Mouse (Mus musculus) neural tube, embryonic 12.5 days (tissue): ENCODE measurements at regions not wholly inside any gene's neighbourhood (a gene's known extent, or its start where the extent isn't known, plus 50 kb on each side); places are given as distances from the start of the nearest gene placed in this dataset.
A peak's percentile ranks its signal among the peaks of the same experiment; 100 is the strongest.

Source experiments
- ATAC-seq: fragments of 200-750 bp; cut with Nextera tagmentation; 2 replicates; pipeline ENCODE4 v1.8.0; 2017; ENCODE audit warnings: low read depth, mild to moderate bottlenecking, moderate TSS enrichment, moderate library complexity; ENCODE audit not compliant: low FRiP score
- H3K27ac ChIP-seq: fragments of 300-500 bp; sonication (generic); 2 replicates; pipeline ENCODE4 v1.5.1; 2016
- H3K27me3 ChIP-seq: fragments of 300-500 bp; sonication (generic); replicated peaks from 2 replicates; pipeline ENCODE4 v1.6.1; 2016; ENCODE audit warnings: mild to moderate bottlenecking
- H3K36me3 ChIP-seq: fragments of 300-500 bp; sonication (generic); 2 replicates; pipeline ENCODE4 v1.6.1; 2016; ENCODE audit warnings: mild to moderate bottlenecking
- H3K4me1 ChIP-seq: fragments of 300-500 bp; sonication (generic); 2 replicates; pipeline ENCODE4 v1.6.1; 2016
- H3K4me2 ChIP-seq: fragments of 300-500 bp; sonication (generic); replicated peaks from 2 replicates; pipeline ENCODE4 v1.6.1; 2016; ENCODE audit warnings: mild to moderate bottlenecking
- H3K4me3 ChIP-seq: fragments of 300-500 bp; sonication (generic); 2 replicates; pipeline ENCODE4 v1.5.1; 2016
- H3K9ac ChIP-seq: fragments of 300-500 bp; sonication (generic); 2 replicates; pipeline ENCODE4 v1.6.1; 2016; ENCODE audit warnings: mild to moderate bottlenecking
- H3K9me3 ChIP-seq: fragments of 300-500 bp; sonication (generic); 2 replicates; pipeline ENCODE4 v1.6.1; 2016; ENCODE audit warnings: mild to moderate bottlenecking
- WGBS: fragments of 180-500 bp; shearing (Covaris S2); methylation state at CpG from one replicate; pipeline ENCODE4 v1.1.7; 2016; 5-methylcytosine and 5-hydroxymethylcytosine counted together

- Histone ChIP-seq H3K36me3 (no peaks in the 10 kb centered on the region), H3K27me3 (no peaks in the 10 kb centered on the region), H3K9ac (no peak overlapping the region), H3K4me1 (no peaks in the 10 kb centered on the region), H3K4me3 (no peak overlapping the region), H3K9me3 (no peaks in the 10 kb centered on the region), H3K27ac (no peak overlapping the region), H3K4me2 (no peak overlapping the region)
- 83% methylated on average over 5 of the region's 5 CpGs for WGBS
- no peak for ATAC-seq
Measured at GRCm38 (mm10) chr1:65981665-65982064, 55.3 kb downstream of the Crygf start.

GRCm38 (mm10) chr1:66000398-66000797 is 74.1 kb downstream of the Crygf start:
- H3K4me1 ChIP-seq: peaks cover 12% of the 10 kb centered on the region; the same call in 1 of the 2 replicates
- no peak for ATAC-seq
- WGBS: 61% methylated on average over 3 of the region's 3 CpGs

GRCm38 (mm10) chr1:66003897-66004660 is 77.8 kb downstream of the Crygf start:
- H3K27ac ChIP-seq: no peak overlapping the region

More at GRCm38 (mm10) chr1:66000398-66000797, 74.1 kb downstream of the Crygf start:
- Histone ChIP-seq H3K4me3 (no peak overlapping the region), H3K4me2 (no peak overlapping the region), H3K9ac (no peak overlapping the region), H3K27me3 (0 out of 2 replicates have a peak, but pooled peaks cover 3% of the 10 kb centered on the region), H3K36me3 (no peaks in the 10 kb centered on the region), H3K27ac (no peak overlapping the region), H3K9me3 (no peaks in the 10 kb centered on the region)

More at GRCm38 (mm10) chr1:66003897-66004660, 77.8 kb downstream of the Crygf start:
- Histone ChIP-seq H3K9me3 (no peaks in the 10 kb centered on the region), H3K4me3 (no peak overlapping the region), H3K4me2 (peak overlapping the region; percentile 49), H3K27me3 (0 out of 2 replicates have a peak, but pooled peaks cover 7% of the 10 kb centered on the region), H3K9ac (no peak overlapping the region), H3K4me1 (peaks cover 12% of the 10 kb centered on the region; the same call in 1 of the 2 replicates), H3K36me3 (no peaks in the 10 kb centered on the region)
- WGBS: 11% methylated on average over 17 of the region's 17 CpGs
- peak; percentile 89 for ATAC-seq
